Mouse (Mus musculus) cerebellum, adult 9-11 months (tissue): ENCODE results near the gene BC051142.
A peak's percentile ranks its signal among the peaks of the same experiment; 100 is the strongest.
"Not testable (repeated sequence)": the region's sequence is repeated elsewhere in the genome, so short reads cannot be mapped to it uniquely, and the experiment has no call there.

Experiments used
- DNase-seq: peaks from one replicate; pipeline ENCODE4 v3.0.0; 2022

The BC051142 gene

DNA sequence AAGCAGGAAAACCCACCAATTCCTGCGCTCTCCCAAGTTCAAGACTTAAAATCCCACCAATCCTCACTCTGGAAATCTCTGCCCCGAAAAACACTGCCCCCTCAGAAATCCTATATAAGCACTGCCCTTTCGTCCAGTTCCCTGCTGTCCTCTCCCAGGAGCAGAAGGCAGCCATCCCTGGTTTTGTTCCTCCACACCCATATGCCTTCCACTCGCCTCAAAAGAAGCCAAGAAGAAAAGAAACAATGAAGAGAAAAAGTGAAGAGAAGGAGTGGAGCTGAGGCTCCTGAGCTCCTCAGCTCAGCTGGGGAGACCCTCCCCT, 735 bp downstream of the BC051142 start:
- DNase-seq = peak; percentile 33

DNA sequence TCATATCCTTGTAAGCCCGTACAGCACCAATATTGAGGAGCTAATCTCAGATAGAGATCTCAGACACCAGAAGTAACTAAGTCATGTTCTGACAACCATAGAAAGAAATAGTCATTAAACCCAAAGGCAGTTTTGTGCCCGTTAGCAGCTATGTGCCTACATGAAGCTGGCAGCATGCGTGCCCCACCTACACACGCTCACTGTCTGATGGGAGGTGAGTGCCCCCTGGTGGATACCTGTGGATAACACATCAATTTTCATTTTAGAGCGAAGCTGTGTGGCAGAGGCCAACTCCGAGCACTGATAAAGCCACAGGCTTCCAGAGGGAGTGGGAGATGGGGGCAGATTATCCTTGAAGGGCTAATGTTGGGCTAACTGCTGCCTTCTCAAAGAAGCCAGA, 12.5 kb downstream of the BC051142 start:
- peak; percentile 65 for DNase-seq

DNA sequence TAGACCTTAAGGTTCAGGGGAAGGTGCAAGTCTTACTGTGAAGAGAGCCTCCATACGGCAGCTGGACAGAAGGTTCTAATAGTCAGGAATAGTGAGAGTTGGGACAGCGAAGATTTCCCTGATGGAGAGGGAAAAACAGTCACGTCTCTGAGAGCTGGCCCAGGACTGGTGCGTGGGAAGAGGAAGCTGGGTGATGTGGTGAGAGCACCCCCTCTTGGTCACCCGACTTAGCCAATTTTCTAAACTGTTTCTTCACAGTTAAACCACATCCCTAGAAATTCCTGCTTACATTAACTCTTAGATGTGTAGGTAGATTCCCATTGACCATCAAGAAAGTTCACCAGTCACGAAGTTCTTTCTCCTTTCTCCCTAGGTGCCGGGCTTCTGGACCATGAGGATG, 21.4 kb downstream of the BC051142 start:
- DNase-seq = no peak

DNA sequence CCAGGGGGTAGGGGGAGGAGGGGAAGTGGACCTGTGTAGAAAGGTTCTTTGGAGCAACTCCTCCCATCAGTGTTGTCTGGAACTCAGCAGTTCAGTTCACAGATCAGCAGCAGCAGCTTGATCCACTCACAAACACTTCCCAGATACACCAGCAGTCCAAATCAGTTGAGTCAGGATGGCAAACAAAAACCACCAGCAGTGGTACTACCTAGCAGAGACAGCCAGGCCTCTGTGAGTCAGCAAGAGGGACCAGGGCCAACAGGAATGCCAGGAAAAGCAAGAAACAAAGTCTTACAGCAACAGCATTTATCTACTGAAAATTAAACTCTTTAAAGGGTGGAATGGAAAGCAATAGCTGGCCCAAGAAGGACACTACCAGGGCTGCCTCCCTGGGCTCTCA, 29.0 kb downstream of the BC051142 start:
- DNase-seq = no peak

DNA sequence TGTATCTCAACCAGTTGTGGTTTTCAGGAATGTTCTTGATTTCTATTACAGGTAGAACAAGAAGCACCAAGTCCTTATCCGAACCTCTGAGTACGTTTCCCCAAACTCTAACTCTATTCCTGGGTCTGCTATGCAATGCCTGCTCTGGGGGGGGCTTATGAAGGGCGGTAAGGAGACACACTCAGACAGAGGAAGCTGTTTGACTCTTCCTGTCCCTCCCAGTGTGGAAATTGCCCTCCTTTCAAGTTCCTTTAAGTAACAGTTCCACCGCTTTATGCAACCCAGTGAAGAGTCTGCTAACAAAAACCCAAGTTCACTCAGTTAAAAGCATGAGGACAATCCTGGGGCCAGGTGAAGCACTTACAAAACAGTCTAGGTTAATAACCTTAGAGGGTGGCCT, 38.5 kb downstream of the BC051142 start:
- DNase-seq = no peak

DNA sequence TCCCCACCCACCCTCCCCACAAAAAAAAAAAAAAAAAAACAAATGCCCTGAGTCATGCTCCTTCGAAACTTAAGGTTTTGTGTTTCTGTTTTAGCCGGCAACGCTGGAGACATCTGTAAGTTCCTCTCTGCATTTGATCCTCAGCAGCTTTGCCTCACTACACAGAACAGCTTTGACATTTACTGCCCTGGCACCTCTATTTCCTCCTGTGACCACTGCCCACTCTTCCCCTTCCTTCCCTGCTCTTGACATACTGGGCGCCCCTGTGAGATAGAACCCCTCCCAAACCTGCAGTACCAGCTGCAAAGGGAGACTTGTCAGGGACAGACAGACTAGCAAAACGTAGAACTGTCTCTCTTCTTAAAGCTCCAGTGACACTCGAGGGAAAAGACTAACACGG, 39.0 kb downstream of the BC051142 start:
- DNase-seq = no peak

DNA sequence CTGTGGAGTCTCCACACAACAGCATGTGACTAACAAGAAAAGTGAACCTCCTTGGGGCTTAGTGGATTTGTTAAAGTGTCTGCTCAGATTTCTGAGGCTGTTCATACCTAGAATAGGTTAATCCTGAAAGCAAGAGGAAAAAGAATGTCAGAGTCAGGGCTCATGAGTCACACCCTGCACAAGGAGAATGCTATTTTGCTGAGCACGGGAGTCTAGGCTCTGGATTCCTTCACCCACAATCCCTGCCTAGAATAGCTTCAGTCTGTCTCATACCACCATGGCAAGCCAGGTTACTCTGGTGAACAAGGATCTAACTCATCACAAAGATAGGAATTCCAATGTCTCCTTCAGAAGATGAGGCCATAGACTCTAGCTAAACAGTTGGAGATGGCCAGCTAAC, 40.0 kb downstream of the BC051142 start:
- DNase-seq = no peak

DNA sequence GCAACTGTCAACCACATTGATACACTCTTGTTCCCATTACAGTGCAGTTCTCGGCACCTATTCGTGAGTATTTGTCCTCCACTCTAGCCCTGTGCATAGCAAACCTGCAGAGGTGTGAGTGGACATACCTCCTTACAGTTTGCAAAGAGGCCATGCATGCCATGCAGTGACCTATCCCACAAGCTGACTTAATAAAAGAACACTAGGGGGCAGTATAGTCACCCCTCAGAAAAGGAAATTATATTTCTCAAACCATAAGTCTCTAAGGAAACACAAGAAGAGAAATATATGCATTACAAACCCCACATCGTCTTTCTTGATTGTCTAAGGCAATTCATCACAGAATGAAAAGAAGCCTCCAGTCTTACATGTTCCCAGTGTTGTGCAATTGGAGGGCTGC, 41.2 kb downstream of the BC051142 start:
- DNase-seq = no peak

DNA sequence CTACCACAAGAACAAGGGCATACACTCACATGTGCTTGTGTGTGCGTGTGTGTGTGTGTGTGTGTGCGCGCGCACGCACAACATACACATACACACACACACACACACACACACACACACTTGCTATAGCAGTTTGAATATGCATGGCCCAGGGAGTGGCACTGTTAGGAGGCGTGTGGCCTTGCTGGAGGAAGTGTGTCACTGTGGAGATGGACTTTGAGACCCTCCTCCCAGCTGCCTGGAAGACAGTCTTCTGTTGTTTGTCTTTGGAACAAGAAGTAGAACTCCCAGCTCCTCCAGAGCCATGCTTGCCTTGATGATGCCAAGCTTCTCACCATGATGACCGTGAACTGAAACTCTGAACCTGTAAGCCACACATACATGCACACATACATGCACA, 43.4 kb downstream of the BC051142 start:
- no peak for DNase-seq

DNA sequence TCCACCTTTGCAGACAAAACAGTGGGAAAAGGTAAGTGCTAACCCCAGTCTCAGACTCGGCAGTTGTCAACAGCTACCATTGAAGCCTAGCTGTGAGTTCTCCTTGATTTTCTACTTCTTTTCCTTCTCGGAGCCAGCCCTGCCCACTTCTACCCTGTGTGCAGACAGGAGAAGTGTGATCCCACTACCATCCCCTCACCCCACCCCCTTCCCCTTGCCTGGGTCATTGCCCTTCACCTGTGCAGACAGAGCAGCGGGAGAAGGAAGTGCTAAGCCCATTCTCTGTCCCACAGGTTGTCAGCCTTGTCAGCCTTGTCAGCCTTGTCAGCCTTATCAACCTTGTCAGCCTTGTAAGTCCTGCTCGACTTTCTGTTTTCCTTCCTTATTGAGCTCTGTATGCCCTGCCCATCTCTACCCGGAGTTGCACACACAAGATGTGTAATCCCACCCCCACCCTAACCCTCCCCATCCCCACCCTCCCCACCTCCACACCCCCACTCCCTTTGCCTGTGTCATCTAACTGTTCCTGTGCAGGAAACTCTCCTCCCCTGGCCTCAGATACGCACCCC, 49.9 kb downstream of the BC051142 start:
- DNase-seq = no peak

DNA sequence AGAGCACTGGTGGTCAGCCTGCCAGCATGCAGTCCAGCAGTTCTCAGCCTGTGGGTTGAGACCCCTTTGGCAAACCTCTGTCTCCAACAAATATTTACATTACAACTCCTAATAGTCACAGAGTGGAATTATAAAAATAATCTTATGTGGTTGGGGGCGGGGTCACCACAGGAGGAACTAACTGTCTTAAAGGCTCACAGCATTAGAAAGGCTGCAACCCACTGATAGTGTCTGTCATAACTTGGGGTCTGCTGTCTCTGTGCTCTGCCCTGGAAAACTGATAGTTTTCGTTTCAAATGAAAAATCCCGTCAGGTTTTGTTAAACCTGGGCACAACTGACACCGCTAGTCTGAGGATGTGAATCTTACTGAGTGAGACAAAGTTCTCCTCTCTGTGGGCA, 59.0 kb downstream of the BC051142 start:
- no peak for DNase-seq

DNA sequence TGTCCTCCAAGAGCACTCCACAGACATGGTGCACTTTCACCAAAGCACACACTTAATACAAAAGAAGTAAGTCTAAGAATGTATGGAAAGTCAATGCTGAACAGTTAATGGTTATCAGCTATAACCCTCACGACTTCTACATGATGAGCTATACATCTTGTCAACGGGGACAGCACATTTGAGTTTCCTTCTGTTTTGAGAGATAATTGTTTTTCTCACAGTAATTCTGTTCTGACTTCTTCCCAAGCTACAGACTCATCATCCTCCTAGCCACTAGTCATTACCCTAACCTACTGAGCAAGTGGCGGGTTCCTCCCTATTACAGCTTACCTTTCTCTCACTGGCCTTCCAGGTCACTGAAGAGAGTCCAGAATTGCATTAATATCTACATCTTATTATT, 60.6 kb downstream of the BC051142 start:
- no peak for DNase-seq

DNA sequence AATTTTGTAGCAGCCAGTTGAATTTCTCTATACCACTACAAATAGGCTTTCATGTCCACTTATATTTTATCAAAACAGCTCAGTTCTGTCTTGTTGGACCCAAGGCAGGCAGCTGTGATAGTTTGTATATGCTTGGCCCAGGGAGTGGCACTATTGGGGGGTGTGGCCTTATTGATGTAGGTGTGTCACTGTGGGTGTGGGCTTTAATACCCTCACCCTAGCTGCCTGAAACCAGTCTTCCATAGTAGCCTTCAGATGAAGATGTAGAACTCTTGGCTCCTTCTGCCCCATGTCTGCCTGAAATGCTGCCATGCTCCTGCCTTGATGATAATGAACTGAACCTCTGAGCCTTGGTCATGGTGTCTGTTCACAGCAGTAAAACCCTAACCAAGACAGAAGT, 67.3 kb downstream of the BC051142 start:
- DNase-seq = not testable (repeated sequence)

DNA sequence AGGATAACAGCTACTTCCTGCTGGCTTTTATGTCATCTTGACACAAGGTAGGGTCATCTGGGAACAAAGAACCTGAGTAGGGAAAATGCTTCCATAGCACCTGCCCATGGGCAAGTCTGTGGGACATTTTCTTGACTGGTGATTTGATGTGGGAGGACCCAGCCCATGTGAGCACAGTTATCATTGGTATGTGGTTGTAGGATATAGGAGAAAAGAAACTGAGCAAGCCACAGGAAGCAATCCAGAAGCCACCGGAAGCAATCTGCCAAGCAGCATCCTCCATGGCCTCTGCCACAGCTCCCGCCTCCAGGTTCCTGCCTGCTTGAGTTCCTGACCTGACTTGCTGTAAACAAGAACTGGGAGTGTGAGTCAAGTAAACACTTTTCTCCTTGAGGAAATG, 71.9 kb downstream of the BC051142 start:
- DNase-seq = no peak

DNA sequence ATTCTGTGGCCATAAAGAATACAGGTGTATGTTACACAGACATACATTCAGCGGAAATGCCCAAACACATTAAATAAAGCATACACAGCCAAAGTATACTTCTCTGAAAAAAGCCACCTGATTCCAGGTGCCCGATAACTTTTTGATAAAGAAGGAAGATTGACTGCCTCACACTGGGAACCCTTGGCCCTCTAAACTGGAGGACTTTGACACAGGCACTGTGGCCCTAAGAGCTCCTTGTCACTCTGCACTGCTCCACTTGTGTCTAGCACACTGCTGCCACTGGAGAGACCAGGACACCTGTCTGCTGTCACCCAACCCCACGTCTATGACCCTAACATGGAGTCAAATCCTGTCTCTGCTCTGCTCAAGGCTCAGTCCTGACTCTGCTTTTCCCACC, 76.4 kb downstream of the BC051142 start:
- no peak for DNase-seq

DNA sequence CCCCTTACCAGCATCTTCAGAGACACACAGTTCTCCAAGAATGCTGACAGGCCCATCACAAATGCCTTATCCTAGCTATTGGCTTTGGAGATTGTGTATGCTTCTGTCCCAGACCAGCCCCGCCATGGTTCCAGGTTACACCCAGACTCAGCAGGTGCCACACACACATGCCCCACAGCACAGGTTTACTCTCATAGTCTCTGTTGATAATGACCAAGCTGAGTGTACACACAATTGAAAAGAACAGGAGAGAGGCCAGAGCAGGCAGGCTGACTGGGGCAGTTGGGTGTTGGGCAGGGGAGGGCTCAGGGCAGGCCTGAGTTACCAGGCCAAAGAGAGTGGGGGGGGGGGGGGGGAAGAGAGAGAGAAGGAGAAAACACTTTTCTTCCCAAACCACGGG, 77.8 kb downstream of the BC051142 start:
- DNase-seq = no peak

DNA sequence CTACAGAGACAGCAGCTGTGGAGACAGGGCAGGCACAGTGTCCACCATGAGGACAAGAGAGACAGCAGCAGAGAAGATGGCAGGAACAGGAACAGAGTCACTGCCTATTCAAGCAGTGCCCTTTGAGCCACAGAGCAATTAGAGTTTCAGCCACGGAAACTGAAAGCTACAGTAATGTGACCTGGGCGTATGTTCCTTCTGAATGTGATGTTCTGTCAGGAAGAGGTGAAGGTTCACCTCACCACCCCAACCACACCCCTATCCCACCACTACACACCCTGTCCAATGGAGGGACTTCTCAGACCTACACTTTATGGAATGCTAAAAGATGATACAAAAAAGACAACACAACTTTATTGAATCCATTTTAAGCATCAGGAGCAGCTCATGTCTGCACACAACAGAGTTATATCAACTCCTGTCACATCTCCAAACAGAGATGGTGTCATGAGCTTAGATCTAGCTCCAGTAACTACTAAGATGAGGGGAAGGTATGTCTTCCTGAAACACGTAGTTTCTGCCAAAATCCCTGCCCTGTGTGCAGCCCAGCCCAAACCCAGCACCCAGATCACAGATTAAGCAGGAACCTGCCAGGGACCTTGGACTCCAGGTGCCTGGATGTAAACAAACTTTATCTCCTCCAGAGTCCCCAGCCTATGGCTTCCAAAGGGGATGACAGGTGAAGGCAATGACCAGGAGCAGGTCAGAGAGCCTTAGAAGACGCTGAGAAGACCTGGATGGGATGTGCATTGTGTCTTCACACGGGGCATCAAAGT, 78.8 kb downstream of the BC051142 start, which contains the start of gene Btnl4:
Gene Btnl4, minus strand, starts transcription at position 81 of the 776 bp plus-strand sequence.
- not testable (repeated sequence) for DNase-seq

DNA sequence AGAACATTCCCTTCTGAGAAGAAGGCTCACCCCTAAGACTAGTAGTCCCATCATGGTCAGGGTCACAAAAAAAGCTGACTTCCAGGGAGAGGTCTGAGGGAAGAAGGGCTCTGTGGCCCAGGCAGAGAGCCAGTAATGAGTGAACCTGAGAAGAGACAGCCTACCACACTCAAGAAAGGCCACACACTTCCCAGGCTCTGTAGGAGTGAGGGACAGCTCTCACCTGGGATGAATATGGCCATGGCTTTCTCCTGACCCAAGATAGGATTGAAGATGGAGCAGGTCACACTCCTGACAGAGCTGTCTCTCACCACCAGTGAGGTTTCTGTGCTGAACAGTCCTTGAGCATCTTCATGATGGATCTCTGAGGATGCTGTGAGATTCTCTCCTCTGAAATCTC, 94.2 kb downstream of the BC051142 start:
- DNase-seq = no peak

DNA sequence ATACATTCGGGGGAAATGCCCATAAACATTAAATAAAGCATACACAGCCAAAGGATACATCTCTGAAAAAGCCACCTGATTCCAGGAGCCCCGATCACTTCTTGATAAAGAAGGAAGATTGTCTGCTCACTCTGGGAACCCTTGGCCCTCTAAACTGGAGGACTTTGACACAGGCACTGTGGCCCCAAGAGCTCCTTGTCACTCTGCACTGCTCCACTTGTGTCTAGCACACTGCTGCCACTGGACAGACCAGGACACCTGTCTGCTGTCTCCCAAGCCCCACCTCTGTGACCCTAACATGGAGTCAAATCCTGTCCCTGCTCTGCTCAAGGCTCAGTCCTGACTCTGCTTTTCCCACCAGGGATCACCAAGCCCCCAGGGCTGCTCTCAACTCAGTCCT, 96.5 kb downstream of the BC051142 start:
- not testable (repeated sequence) for DNase-seq

DNA sequence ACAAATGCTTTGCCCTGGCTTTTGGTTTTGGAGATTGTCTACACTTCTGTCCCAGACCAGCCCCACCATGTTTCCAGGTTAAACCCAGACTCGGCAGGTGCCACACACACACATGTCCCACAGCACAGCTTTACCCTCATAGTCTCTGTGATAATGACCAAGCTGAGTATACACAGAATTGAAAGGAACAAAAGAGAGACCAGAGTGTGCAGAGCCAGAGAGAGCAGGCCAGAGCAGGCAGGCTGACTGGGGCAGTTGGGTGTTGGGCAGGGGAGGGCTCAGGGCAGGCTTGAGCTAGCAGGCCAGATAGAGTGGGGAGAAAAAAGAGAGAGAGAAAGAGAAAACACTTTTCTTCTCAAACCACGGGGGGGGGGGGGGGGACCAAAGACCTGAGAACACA, 97.9 kb downstream of the BC051142 start:
- DNase-seq = no peak

DNA sequence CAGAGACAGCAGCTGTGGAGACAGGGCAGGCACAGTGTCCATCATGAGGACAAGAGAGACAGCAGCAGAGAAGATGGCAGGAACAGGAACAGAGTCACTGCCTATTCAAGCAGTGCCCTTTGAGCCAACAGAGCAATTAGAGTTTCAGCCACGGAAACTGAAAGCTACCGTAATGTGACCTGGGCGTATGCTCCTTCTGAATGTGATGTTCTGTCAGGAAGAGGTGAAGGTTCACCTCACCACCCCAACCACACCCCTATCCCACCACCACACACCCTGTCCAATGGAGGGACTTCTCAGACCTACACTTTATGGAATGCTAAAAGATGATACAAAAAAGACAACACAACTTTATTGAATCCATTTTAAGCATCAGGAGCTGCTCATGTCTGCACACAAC, 98.7 kb downstream of the BC051142 start:
- not testable (repeated sequence) for DNase-seq

DNA sequence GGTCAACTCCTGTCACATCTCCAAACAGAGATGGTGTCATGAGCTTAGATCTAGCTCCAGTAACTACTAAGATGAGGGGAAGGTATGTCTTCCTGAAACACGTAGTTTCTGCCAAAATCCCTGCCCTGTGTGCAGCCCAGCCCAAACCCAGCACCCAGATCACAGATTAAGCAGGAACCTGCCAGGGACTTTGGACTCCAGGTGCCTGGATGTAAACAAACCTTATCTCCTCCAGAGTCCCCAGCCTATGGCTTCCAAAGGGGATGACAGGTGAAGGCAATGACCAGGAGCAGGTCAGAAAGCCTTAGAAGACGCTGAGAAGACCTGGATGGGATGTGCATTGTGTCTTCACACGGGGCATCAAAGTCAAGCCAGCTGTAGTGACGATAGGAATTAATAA, 99.1 kb downstream of the BC051142 start:
- not testable (repeated sequence) for DNase-seq

DNA sequence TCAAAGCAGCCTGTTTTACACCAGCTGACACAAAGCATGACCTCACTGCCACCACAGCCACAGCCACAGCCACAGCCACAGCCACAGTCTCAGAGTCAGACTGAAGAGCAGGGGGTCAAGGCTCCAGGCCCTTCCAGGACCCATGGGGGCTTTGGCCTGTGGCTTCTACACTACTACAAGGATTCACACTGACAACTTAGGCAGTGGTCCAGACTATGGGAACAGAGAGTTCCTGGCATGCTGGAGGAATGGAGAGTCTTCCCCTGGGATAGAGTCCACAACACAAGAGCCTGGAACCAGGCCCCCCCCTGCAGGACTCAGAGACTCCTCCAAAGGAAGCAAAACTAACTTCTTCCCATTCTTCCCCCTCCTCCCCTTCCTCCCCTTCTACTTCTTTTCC, 109.0 kb downstream of the BC051142 start:
- no peak for DNase-seq
